Mouse (Mus musculus) left cerebral cortex, adult 8-10 months (tissue): ENCODE data around the gene Scarb1. TPM values are rescaled to one million over a fixed set of nuclear protein-coding genes. Genes with fewer than 3 reads are reported as not detected.

ENCODE experiments used
- DNase-seq, 2 experiments: peaks; one replicate each; pipeline ENCODE4 v3.0.0; 2022; ENCODE audit warnings: low spot score in 2 of 2
- total RNA-seq, 4 experiments: library from RNA; stranded (reverse); gene quantifications; 2 replicates each; pipeline ENCODE4 v1.2.4; 2022

The Scarb1 gene
- total RNA-seq, 4 experiments from 2014 or later = 28.6 to 34.9 (median 30.0) TPM

DNA sequence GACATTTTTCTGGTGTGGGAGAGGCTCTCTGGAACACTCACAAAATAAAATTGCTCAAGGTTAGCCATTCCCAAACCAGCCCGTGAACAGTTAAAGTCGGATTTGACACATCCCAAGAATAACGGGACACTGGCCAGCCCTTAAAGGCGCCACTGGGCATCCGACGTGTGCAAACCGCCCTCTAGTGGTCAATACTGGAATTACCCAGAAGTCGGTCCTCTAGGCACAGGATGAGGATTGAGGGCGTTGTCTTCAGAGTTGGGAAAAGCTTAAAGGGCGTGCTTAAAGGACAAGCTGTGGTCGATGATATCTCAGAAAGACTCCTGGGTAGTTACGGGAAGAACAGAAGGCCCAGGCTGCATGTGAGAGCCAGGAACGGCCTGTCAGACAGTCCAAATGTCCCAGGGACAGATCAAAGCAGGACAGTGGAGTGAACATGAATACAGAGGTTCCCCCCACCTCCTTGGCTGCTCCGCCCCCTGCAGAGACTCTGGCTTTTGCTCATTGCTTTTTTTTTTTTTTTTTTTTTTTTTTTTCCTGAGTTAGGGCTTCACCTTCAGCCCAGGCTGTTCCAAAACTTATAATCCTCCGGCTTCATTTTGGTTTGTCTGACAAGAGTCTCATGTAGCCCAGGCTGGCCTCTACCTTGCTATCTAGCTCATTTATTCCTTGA lies 69.2 kb downstream of the Scarb1 start:
- DNase-seq = peak in 1 of 2 experiments; percentile 68

DNA sequence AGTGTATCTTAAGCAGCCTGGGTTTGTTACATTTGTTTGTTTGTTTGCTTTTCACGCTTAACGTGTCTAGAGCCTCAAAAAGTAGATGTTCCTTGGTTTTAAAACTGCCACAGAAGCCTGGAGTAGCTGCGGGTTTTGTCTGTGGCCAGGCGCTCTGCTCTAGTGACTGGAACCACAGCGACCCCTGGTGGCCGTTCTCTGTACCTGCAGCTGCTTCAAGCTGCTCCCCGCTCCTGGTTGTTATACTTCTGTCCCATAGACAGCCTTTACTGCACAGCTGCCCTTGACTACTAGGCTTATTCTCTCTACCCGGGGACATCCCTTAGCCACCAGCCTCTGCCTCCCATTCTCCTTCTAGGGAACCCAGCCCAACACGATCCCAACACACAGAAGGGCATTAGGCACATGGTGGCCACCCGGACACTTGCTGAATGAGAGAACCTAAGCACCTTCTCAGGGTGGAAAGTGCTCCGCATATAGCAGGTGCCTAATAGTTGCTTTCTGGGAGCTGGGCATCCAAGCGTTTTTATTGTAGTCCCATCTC lies 70.2 kb downstream of the Scarb1 start:
- peak in 1 of 2 experiments; percentile 46 for DNase-seq

- DNase-seq = no peak
Observed at GRCm38 (mm10) chr5:125269836-125270235, 71.1 kb downstream of the Scarb1 start.

DNA sequence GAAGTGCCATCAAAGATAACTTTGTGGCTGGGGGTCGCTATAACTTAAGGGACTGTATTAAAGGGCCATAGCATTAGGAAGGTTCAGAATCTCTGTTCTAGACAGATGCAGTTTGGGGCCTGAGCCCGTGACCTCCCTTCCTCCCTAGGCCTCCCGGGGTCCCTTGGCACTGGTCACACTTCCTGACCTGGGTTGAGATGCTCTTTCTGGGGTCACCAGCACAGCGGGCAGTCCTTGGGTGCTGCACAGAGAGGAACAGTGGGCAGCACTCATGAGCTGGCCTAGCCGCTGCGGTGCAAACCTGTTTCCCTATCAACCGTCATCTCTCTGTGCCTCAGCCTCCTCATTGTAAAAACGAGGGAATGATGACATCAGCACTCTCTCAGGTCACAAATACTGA lies 71.5 kb downstream of the Scarb1 start:
- DNase-seq = no peak

DNA sequence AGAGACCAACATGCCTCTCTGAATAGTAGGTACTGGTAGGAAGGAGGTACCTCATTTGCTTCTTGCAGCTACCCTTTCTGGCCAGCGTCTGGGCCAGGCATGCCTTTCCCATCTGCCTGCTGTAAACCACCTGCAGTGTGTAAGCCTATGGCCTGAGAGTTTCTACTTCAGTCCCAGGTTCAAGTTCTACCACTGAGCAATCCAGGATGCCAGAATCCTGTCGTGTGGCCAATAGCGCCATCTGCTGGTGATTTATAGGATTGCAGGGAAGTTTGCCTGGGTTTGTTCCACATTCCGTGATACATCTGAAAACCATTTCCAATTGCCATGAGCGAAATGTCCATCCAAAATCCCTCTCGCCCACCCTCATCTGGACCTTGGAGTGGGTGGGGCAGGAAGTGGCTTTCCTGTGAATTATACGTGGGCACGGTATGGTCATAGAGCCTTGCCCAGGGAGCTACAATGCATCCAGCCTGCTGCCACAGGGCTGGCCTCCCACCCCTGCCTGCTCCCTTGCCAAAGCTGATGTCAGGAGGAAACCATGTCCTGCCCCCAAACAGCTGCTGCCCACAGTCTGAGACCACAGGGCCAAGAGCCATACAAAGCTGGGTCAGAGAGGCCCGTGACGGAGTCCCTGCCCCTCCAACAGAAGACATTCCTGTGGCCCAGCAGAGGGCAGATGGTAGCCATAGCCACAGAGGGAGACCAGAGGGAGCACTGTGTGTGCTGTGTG lies 72.7 kb downstream of the Scarb1 start:
- DNase-seq = peak; percentile 53 to 90

- DNase-seq = peak; percentile 30 to 56
Observed at GRCm38 (mm10) chr5:125267150-125267961, 73.5 kb downstream of the Scarb1 start.

DNA sequence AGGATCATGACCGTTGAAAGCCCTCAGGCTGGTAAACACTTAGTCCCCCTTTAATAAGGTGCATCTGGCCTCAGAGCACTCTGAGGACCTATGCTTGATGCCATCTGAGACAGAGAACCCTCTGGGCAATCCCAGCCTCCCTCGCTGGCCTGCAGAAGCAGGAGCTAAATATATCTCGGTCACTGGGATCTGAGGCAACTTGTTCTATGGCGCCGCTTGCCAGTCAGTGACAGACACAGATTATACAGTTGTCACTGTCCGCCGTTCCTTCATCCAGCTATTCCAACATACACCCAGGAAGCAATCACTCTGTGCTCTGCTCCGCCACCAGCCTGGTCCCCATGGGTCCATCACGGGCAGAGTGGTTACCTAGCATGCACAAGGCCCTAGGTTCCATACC lies 74.8 kb downstream of the Scarb1 start:
- DNase-seq = no peak

GRCm38 (mm10) chr5:125264700-125265099 lies 76.2 kb downstream of the Scarb1 start:
- DNase-seq = no peak

GRCm38 (mm10) chr5:125262578-125262977 lies 78.3 kb downstream of the Scarb1 start:
- DNase-seq = peak in 1 of 2 experiments; percentile 74

DNA sequence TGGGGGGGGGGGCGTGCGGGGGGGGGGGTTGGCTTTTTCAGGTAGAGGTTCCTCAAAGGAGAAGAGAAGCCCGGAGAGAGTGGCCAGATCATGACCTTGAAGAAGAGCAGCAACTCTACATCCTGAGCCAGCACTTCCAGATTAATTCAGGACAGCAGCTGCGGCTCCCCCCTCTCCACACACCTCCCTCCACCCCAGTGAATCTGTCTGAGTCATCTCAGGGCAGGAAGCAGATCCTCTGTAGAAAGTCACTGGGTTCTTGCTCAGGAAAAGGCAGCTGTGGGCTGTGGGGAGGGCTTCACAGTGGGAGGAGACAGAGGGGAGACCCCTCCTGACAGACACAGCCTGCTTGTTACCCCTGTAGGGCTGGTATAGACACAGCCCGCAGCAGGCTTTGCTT lies 87.0 kb downstream of the Scarb1 start:
- no peak for DNase-seq

DNA sequence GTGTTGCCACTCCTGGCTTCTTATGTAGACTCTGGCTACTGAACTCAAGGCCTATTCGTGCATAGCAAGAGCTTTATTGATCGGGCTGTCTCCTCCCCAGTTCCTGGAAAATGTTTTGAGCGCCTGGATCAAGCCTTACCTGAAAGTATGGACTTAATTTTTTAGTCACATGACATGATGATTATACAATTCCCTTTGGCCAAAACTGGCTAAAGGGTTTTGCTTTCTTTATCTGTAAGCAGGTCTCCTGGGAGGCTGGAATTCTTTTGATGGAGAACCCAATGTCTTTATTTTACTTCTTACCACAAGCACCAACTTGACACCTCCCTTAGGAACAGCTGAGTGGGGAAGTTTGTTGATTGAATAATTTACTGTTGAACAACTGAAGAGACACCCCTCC lies 87.4 kb downstream of the Scarb1 start:
- no peak for DNase-seq

GRCm38 (mm10) chr5:125252664-125253063 lies 88.2 kb downstream of the Scarb1 start:
- DNase-seq = no peak

- no peak for DNase-seq
Observed at GRCm38 (mm10) chr5:125251885-125252615, 88.8 kb downstream of the Scarb1 start.

- DNase-seq = no peak
Observed at GRCm38 (mm10) chr5:125249187-125249586, 91.7 kb downstream of the Scarb1 start.

GRCm38 (mm10) chr5:125246711-125247110 lies 94.2 kb downstream of the Scarb1 start:
- no peak for DNase-seq

DNA sequence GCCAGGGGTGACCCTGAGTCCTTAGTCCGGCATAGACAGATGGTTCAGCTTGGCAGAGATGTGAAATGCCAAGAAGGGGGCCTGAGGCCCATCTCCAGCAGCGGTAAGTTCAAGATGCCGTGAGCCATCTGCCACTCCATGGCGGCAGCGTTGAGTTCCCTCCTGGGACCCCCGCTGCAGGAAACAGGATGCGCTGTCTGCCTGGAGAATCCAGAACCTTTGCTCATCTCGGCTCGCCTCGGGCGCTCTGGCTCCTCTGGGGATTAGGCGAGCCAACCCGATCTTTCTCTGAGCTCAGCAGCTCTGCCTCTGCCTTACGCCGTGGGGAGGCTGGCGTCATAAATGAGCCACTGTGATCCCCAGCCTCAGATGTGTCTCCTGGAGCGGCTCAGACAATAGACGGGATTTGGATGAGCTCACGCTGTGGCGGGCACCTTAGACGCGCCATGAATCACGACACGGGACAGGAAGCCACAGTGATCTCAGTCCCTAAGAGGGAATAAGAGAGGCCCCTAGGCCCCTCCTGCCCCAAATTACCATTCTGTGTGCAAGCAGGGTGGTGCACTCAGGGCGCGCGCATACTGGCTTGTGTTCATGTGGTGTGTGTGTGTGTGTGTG lies 95.3 kb downstream of the Scarb1 start:
- peak; percentile 51 to 69 for DNase-seq

DNA sequence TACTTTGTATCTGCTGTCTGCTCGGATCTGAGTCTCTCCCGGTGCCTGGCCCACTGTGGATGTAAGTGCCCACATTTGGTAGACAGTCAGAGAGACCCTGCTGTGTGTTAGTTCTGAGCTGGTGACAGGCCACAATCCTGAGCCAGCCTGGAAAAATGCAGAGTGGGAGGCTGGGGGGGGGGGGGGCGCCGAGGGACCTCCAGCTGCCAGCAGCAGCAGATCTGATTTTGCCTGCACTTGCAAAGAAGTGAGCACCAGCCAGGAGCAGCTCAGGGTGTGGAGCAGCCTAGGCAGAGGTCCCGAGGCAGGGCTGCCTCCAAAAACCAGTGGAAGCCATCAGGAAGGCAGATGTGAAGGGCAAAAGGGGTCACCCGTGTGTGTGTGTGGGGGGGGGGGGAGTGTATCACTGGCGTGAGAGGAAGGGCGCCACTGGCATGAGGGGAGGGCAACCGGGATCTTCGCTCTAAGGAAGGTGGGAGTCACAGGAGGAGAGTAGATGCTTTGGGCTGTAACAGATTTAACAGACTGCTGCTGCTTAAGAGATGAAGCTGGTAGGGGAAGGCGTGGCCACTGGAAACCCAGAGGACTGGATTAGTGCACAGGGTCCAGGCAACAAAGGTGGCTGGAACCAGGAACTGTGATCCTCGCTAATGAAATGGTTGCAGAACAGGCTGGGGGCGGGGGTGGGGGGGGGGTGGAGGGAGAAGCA lies 95.9 kb downstream of the Scarb1 start:
- DNase-seq = no peak

GRCm38 (mm10) chr5:125243928-125244327 lies 97.0 kb downstream of the Scarb1 start:
- DNase-seq = peak; percentile 84 to 96

DNA sequence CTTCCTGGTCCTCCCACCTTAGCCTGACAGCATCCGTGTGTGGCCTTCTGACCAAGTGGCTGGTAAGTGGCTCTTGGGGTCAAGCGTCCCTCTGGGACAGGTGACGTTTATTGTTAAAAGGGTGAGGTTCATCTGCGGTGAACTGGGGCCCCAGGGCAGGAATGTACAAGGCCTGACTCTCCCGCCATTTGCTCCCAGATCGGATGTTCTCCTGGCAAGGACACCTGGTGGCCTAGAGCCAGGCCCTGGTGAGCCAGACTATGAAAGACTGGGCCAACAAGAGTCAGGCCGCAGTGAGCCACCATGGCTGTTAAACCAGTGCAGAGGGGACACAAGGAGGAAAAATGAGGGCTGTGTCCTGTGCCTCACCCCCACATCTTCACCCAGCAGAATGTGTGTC lies 98.8 kb downstream of the Scarb1 start:
- no peak for DNase-seq

- no peak for DNase-seq
Observed at GRCm38 (mm10) chr5:125241627-125242026, 99.3 kb downstream of the Scarb1 start.
